Mouse (Mus musculus) spleen, postnatal 4 days (tissue): ENCODE data around the gene Fcer2a.

ENCODE experiments used
- DNase-seq, 2 experiments: peaks; one replicate each; pipeline ENCODE4 v3.0.0; 2022; ENCODE audit warnings: low spot score in 2 of 2

Fcer2a gene

GRCm38 (mm10) chr8:3694121-3694520 is at the start of gene Fcer2a:
Fcer2a (minus strand) TSS chr8:3694175.
- no peak for DNase-seq

GRCm38 (mm10) chr8:3736947-3737346 is 43.0 kb upstream of the Fcer2a start:
- no peak for DNase-seq

- DNase-seq: no peak
Measured at GRCm38 (mm10) chr8:3735599-3735998, 41.6 kb upstream of the Fcer2a start.

GRCm38 (mm10) chr8:3734084-3734483 is 40.1 kb upstream of the Fcer2a start:
- DNase-seq: no peak

- DNase-seq: no peak
Measured at GRCm38 (mm10) chr8:3721041-3721440, 27.1 kb upstream of the Fcer2a start.

GRCm38 (mm10) chr8:3720551-3720950 is 26.6 kb upstream of the Fcer2a start, which contains the start of gene Clec4g:
Clec4g (minus strand) TSS chr8:3720651.
- no peak for DNase-seq

- DNase-seq: peak; percentile 79 to 92
Measured at GRCm38 (mm10) chr8:3718559-3718958, 24.6 kb upstream of the Fcer2a start.

- no peak for DNase-seq
Measured at GRCm38 (mm10) chr8:3717321-3717954, 23.5 kb upstream of the Fcer2a start.

- DNase-seq: no peak
Measured at GRCm38 (mm10) chr8:3711646-3712045, 17.7 kb upstream of the Fcer2a start.

GRCm38 (mm10) chr8:3710312-3710711 is 16.3 kb upstream of the Fcer2a start:
- DNase-seq: peak in 1 of 2 experiments; percentile 56

- DNase-seq: peak in 1 of 2 experiments; percentile 57
Measured at GRCm38 (mm10) chr8:3707611-3708010, 13.6 kb upstream of the Fcer2a start.

GRCm38 (mm10) chr8:3705711-3706110 is 11.7 kb upstream of the Fcer2a start:
- no peak for DNase-seq

- no peak for DNase-seq
Measured at GRCm38 (mm10) chr8:3701491-3701890, 7.5 kb upstream of the Fcer2a start.

- no peak for DNase-seq
Measured at GRCm38 (mm10) chr8:3690774-3691173, 3.2 kb downstream of the Fcer2a start.

- DNase-seq: no peak
Measured at GRCm38 (mm10) chr8:3687537-3687936, 6.4 kb downstream of the Fcer2a start.

- no peak for DNase-seq
Measured at GRCm38 (mm10) chr8:3685422-3685821, 8.6 kb downstream of the Fcer2a start.

GRCm38 (mm10) chr8:3684530-3684929 is 9.4 kb downstream of the Fcer2a start:
- no peak for DNase-seq

GRCm38 (mm10) chr8:3683408-3684176 is 10.4 kb downstream of the Fcer2a start:
- no peak for DNase-seq

- DNase-seq: no peak
Measured at GRCm38 (mm10) chr8:3682435-3682834, 11.5 kb downstream of the Fcer2a start.

- no peak for DNase-seq
Measured at GRCm38 (mm10) chr8:3679656-3680055, 14.3 kb downstream of the Fcer2a start.

- no peak for DNase-seq
Measured at GRCm38 (mm10) chr8:3679236-3679635, 14.7 kb downstream of the Fcer2a start.

GRCm38 (mm10) chr8:3678831-3679230 is 15.1 kb downstream of the Fcer2a start:
- no peak for DNase-seq

- no peak for DNase-seq
Measured at GRCm38 (mm10) chr8:3676993-3677579, 16.9 kb downstream of the Fcer2a start.
